Mouse (Mus musculus) spleen, adult 2 months (tissue): ENCODE results near the gene Aars2.

ENCODE experiments used
- CTCF ChIP-seq: fragments of 200-500 bp; IDR thresholded peaks from 2 replicates; pipeline ENCODE4 v1.5.1; 2011; ENCODE audit warnings: mild to moderate bottlenecking, inconsistent platforms; ENCODE audit not compliant: insufficient read depth, insufficient read length, insufficient replicate concordance; ENCODE audit errors: extremely low read depth
- POLR2A ChIP-seq: fragments of 200-500 bp; IDR thresholded peaks from 2 replicates; pipeline ENCODE4 v1.6.1; 2011; ENCODE audit warnings: low read depth, low read length, inconsistent platforms

- TF ChIP-seq CTCF (no peak), POLR2A (no peak)
These were observed 13.5 kb downstream of the Aars2 start for GRCm38 (mm10) chr17:45520136-45520535.
